Mouse (Mus musculus): ENCODE results near the gene Mto1.

DNA sequence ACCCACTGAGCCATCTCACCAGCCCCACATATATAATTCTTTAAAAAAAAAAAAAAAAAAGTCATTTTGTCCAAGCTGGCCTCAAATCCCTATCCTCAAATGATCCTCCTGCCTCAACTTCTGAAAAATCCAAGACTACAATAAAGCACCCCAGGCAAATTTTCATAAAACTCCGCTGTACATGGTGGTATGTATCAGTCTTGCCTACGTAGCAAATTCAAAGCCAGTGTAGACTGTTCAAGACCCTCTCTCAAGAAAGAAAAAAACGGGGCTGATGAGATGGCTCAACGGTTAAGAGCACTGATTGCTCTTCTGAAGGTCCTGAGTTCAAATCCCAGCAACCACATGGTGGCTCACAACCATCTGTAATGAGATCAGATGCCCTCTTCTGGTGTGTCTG lies 27.9 kb downstream of the Mto1 start:
- no peak for TF ChIP-seq POLR2A (IDR thresholded peaks at IDR 0.05; ENCODE audit: low read depth, low read length)
- no peak for TF ChIP-seq CTCF (conservative IDR thresholded peaks at IDR 0.05; ENCODE audit: insufficient read depth, insufficient read length, low read depth, low read length)
